Mouse (Mus musculus) Patski (cell line): ENCODE measurements around the gene Pnpla2. TPM values are rescaled to one million over a fixed set of nuclear protein-coding genes. Genes with fewer than 3 reads are reported as not detected.

Experiments
- ATAC-seq: fragments of 100-300 bp; one replicate; pipeline ENCODE4 v1.8.0; 2021
- CTCF ChIA-PET: fragments of 350-600 bp; sonication (Branson Sonifier 250); formaldehyde crosslinking; loops from one replicate; lab custom pipeline; 2022; ENCODE audit warnings: inconsistent platforms; lab: Charles Lee
- POLR2A ChIA-PET: fragments of 350-600 bp; sonication (Branson Sonifier 250); formaldehyde crosslinking; loops from one replicate; lab custom pipeline; 2022; ENCODE audit warnings: antibody characterized with exemption, inconsistent platforms; lab: Charles Lee
- DNase-seq: peaks from one replicate; pipeline ENCODE4 v3.0.0-alpha.2; 2011; ENCODE audit warnings: low read depth, low spot score
- H3K27me3 ChIP-seq: fragments of 371-371 bp; one replicate; pipeline ENCODE4 v1.5.1; 2021
- CTCF ChIP-seq: fragments of 100-300 bp; IDR thresholded peaks from one replicate; pipeline ENCODE4 v1.5.1; 2021
- in situ Hi-C: fragments of 300-500 bp; cut with MboI; formaldehyde crosslinking; loops from 3 replicates; pipeline ENCODE4 v1.11.1; 2018; ENCODE audit warnings: low pct_unique_long_range_greater_than_20kb, mixed read lengths
- polyA plus RNA-seq: library from polyadenylated mRNA; unstranded; gene quantifications from one replicate; pipeline ENCODE4 v1.2.3, GENCODE M21; 2021

Gene Pnpla2
- polyA plus RNA-seq, 1 experiment from 2014 or later, result 90.7 TPM

GRCm38 (mm10) chr7:141469901-141470636 is 15.1 kb downstream of the Pnpla2 start:
- ChIA-PET POLR2A (interaction anchor here (0.9 to 5.2 kb wide), 3 partner anchors 8 to 13 kb away, joined by 3 to 64 read pairs (median 47); partner anchors contain the start of gene Pnpla2), CTCF (interaction anchor here (0.9 to 3.7 kb wide), 6 partner anchors 7 to 201 kb away, joined by 3 to 16 read pairs (median 9); no protein-coding TSS in a partner anchor)
- ATAC-seq, result no peak
- TF ChIP-seq CTCF, result no peak
- no peaks in the 10 kb centered on the region for H3K27me3 ChIP-seq
- no peak for DNase-seq
- in situ Hi-C loops, result loop anchor here (25.0 kb wide), 1 partner anchor 917 kb away; the partner anchor contains the start of genes Ctsd and Gm49369

DNA sequence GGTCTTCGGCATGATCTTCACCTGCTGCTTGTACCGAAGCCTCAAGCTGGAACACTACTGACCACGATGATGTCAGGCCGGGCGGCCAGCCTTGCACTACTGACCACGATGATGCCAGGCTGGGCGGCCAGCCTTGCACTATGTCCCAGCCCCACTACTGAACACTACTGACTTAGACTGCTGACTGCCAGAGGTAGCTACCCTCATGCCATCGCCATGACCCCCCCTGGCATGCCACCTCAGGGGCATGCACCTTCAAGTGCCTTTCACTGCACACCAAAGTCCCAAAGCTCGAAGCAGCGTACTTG is 15.6 kb downstream of the Pnpla2 start:
- ChIA-PET POLR2A (interaction anchor here (0.9 to 5.2 kb wide), 3 partner anchors 8 to 12 kb away, joined by 3 to 64 read pairs (median 5); no protein-coding TSS in a partner anchor), CTCF (interaction anchor here (2.6 to 3.6 kb wide), 2 partner anchors 10 to 12 kb away, joined by 7 to 15 read pairs; no protein-coding TSS in a partner anchor)
- DNase-seq (no peak), ATAC-seq (no peak)
- no peak for TF ChIP-seq CTCF
- in situ Hi-C loops, result loop anchor here (25.0 kb wide), 1 partner anchor 917 kb away; the partner anchor contains the start of genes Ctsd and Gm49369
- no peaks in the 10 kb centered on the region for H3K27me3 ChIP-seq

GRCm38 (mm10) chr7:141471236-141471635 is 16.2 kb downstream of the Pnpla2 start:
- DNase-seq (no peak), ATAC-seq (no peak)
- no peak for TF ChIP-seq CTCF
- ChIA-PET POLR2A (interaction anchor here (1.3 to 5.2 kb wide), 2 partner anchors 8 to 12 kb away, joined by 5 to 64 read pairs; no protein-coding TSS in a partner anchor), CTCF (interaction anchor here (2.6 to 3.6 kb wide), 2 partner anchors 9 to 13 kb away, joined by 7 to 15 read pairs; no protein-coding TSS in a partner anchor)
- no peaks in the 10 kb centered on the region for H3K27me3 ChIP-seq
- in situ Hi-C loops, result loop anchor here (25.0 kb wide), 1 partner anchor 916 kb away; the partner anchor contains the start of genes Ctsd and Gm49369

DNA sequence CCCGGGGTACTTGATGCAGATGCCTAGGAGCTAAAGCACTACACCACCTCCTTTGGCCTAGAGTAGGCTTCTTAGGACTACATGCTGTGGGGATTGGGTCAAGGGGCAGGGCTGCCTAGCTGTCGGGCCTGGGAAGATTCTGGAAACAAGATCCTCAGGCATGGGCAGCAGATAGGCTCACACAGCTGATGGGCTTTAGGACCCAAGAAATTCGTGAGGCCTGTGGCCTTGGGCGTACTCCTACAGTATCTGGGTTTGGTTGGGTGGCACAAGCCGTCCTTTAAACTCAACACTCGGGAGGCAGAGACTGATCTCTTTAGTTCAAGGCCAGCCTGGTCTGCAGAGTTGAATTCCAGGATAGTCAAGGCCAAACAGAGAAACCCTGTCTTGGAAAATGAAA is 17.2 kb downstream of the Pnpla2 start:
- no peak for TF ChIP-seq CTCF
- H3K27me3 ChIP-seq, result no peaks in the 10 kb centered on the region
- ChIA-PET POLR2A (interaction anchor here (1.0 to 1.4 kb wide), 2 partner anchors 22 kb away, joined by 3 read pairs; no protein-coding TSS in a partner anchor), CTCF (no interaction called here)
- no peak for ATAC-seq
- in situ Hi-C loops, result loop anchor here (25.0 kb wide), 1 partner anchor 915 kb away; the partner anchor contains the start of genes Ctsd and Gm49369
- no peak for DNase-seq

GRCm38 (mm10) chr7:141472763-141473162 is 17.8 kb downstream of the Pnpla2 start:
- ChIA-PET POLR2A (interaction anchor here (1.4 kb wide), 1 partner anchor 21 kb away, joined by 3 read pairs; no protein-coding TSS in a partner anchor), CTCF (no interaction called here)
- in situ Hi-C loops, result loop anchor here (25.0 kb wide), 1 partner anchor 915 kb away; the partner anchor contains the start of genes Ctsd and Gm49369
- TF ChIP-seq CTCF, result no peak
- DNase-seq, result no peak
- no peak for ATAC-seq
- no peaks in the 10 kb centered on the region for H3K27me3 ChIP-seq

DNA sequence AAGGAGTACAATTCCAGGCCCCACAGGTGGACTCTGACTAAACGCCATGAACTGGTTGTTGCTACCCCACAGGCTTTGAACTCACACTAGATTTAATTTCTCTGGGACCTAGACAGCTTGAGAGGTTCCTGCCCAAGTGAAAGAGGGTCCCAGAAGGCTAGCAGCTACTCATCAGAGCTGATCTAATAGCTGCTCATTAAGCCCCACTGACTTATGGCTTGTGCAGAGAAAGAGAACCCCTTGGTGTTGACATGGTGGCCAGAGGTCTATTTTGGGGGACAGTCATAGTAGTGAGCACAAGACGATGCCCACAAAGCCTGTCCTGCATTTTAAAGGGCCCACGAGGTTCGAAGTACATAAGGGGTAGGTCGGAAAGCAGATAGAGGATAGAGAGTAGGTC is 19.2 kb downstream of the Pnpla2 start:
- CTCF ChIA-PET, result no interaction called here
- DNase-seq, result no peak
- H3K27me3 ChIP-seq, result no peaks in the 10 kb centered on the region
- POLR2A ChIA-PET, result interaction anchor here (0.8 to 1.0 kb wide), 2 partner anchors 20 to 44 kb away, joined by 3 read pairs; no protein-coding TSS in a partner anchor
- in situ Hi-C loops, result loop anchor here (25.0 kb wide), 1 partner anchor 913 kb away; the partner anchor contains the start of genes Ctsd and Gm49369
- ATAC-seq, result no peak
- TF ChIP-seq CTCF, result no peak

DNA sequence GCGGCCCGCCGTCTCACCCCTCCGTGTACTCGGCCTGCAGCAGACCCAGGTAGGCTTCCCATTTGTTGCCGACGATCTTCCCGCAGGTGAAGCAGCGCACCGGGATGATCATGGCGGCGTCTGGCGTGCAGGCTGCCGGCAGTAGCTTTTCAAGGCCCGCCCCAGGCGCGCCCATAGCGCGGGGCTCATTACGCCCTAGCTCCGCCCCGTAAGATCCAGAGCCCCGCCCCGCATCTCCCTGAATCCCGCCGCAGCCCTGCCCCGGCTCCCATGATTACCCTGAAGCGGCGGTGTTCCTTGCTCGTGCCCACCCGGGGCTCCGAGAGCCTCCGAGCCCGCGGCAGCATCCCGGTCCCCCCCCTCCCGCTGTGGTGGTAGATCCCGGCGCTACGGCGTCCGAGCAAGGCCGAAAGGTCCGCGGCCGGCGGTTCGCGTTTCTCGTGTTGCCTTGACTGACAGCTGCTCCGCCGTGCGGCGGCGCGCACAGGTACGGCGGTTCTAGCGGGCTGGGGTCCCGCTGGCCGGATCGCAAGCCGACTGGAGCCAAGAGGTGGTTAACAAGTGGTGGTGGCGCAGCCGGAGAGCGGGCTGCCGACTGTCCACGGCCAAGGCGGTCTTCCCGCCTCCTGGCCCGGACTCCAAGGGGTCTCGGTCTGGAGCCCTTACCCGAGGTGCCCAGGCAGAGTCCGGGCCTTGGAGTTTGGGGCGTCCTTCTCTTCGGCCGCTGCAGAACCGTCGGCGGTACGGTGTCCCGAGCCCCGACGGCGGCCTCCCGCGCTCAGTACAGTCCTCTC is 20.2 kb downstream of the Pnpla2 start, which contains the start of the genes Polr2l and Tspan4:
TSS of gene Polr2l (minus strand) at position 122 of the 794 bp plus-strand sequence.
TSS of gene Tspan4 (plus strand) at position 230 of the 794 bp plus-strand sequence.
- peak; percentile 36 for ATAC-seq
- POLR2A ChIA-PET, result interaction anchor here (1.4 to 7.0 kb wide), 4 partner anchors 6 to 61 kb away, joined by 3 to 64 read pairs (median 4); partner anchors contain the start of gene Cd151
- H3K27me3 ChIP-seq, result no peaks in the 10 kb centered on the region
- in situ Hi-C loops, result loop anchor here (5.0 kb wide), 1 partner anchor 102 kb away; no protein-coding TSS in a partner anchor
- DNase-seq, result no peak
- TF ChIP-seq CTCF, result no peak
- CTCF ChIA-PET, result interaction anchor here (3.1 kb wide), 1 partner anchor 49 kb away, joined by 16 read pairs; no protein-coding TSS in a partner anchor

GRCm38 (mm10) chr7:141475805-141476158 is 20.8 kb downstream of the Pnpla2 start:
- POLR2A ChIA-PET, result interaction anchor here (0.7 to 7.0 kb wide), 6 partner anchors 7 to 61 kb away, joined by 3 to 64 read pairs (median 4); partner anchors contain the start of gene Cd151
- H3K27me3 ChIP-seq, result no peaks in the 10 kb centered on the region
- CTCF ChIA-PET, result interaction anchor here (0.9 to 3.1 kb wide), 3 partner anchors 15 to 64 kb away, joined by 3 to 16 read pairs (median 3); partner anchors contain the start of gene Cracr2b
- in situ Hi-C loops, result loop anchor here (5.0 kb wide), 1 partner anchor 102 kb away; no protein-coding TSS in a partner anchor
- no peak for TF ChIP-seq CTCF
- no peak for DNase-seq
- ATAC-seq, result no peak

DNA sequence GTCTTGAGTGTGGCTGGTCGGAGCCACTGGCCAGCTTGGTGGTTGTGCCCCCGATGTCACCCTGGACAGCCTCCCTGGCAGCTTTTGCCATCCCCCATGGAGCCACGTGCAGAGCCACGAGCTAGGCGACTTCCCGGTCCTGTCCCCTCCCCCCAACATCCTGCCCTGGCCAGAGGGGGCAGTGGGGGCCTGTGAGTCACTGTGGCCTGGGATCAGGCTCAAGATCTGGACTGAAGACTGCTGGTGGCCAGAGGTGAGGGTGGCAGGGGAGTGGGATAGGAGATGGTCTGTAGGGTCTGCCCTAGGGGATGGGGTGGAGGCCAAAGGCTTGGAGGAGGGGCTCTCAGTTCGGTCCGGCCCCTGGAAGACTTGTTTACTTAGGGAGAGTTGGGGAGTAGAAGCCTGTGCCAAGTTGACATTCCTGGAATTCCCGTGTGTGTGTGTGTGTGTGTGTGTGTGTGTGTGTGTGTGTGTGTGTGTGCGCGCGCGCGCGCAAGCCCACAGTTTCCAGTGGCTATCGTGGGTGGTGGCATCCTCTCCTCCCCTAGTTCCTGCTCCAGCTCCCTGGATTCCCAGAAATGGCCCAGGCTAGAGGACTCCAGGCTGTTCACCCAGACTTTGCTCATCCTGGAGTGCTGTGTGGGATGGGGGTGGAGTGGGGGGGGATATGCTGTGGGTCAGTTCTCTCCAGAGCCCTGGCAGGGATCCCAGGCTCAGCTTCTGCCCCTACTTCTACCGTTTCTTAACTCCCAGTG is 21.4 kb downstream of the Pnpla2 start:
- CTCF ChIA-PET, result interaction anchor here (0.9 to 3.1 kb wide), 6 partner anchors 9 to 65 kb away, joined by 3 to 16 read pairs (median 4); partner anchors contain the start of genes Cd151 and Cracr2b
- no peak for DNase-seq
- in situ Hi-C loops, result loop anchor here (5.0 kb wide), 1 partner anchor 101 kb away; no protein-coding TSS in a partner anchor
- TF ChIP-seq CTCF, result no peak
- H3K27me3 ChIP-seq, result no peaks in the 10 kb centered on the region
- POLR2A ChIA-PET, result interaction anchor here (0.7 to 7.0 kb wide), 9 partner anchors 8 to 62 kb away, joined by 3 to 64 read pairs (median 3); partner anchors contain the start of gene Cd151
- peak; percentile 25 for ATAC-seq
